Mouse (Mus musculus) testis, adult 2 months (tissue): ENCODE results near the gene Sphk2. TPM values are rescaled to one million over a fixed set of nuclear protein-coding genes. Genes with fewer than 3 reads are reported as not detected.

Experiments used
- H3K27ac ChIP-seq: fragments of 200-500 bp; 2 replicates; pipeline ENCODE4 v1.5.1; 2012; ENCODE audit warnings: low read depth, low read length; ENCODE audit not compliant: control insufficient read depth, insufficient read depth
- H3K27me3 ChIP-seq: fragments of 200-500 bp; 2 replicates; pipeline ENCODE4 v1.6.1; 2012; ENCODE audit warnings: mild to moderate bottlenecking, low read length, moderate library complexity; ENCODE audit not compliant: control insufficient read depth, insufficient read depth
- H3K36me3 ChIP-seq: fragments of 200-500 bp; 2 replicates; pipeline ENCODE4 v1.6.1; 2012; ENCODE audit warnings: mild to moderate bottlenecking, low read length; ENCODE audit not compliant: control insufficient read depth, insufficient read depth
- H3K4me1 ChIP-seq: fragments of 200-500 bp; 2 replicates; pipeline ENCODE4 v1.6.1; 2012; ENCODE audit warnings: low read length; ENCODE audit not compliant: control insufficient read depth, insufficient read depth
- H3K4me3 ChIP-seq: fragments of 200-500 bp; 2 replicates; pipeline ENCODE4 v1.5.1; 2012; ENCODE audit warnings: low read depth, mild to moderate bottlenecking, low read length, moderate library complexity, mixed read lengths; ENCODE audit not compliant: control insufficient read depth
- CTCF ChIP-seq: fragments of 200-500 bp; IDR thresholded peaks from 2 replicates; pipeline ENCODE4 v1.5.1; 2012; ENCODE audit warnings: low read depth, mild to moderate bottlenecking, inconsistent platforms, low read length, moderate library complexity; ENCODE audit not compliant: control insufficient read depth, insufficient read depth, insufficient replicate concordance
- POLR2A ChIP-seq: fragments of 200-500 bp; IDR thresholded peaks from 2 replicates; pipeline ENCODE4 v1.6.1; 2012; ENCODE audit warnings: low read depth, mild to moderate bottlenecking, inconsistent platforms, low read length, moderate library complexity; ENCODE audit not compliant: control insufficient read depth
- polyA plus RNA-seq: library from polyadenylated mRNA; depleted of rRNA; stranded (reverse); fragments of >200 nt; gene quantifications from 2 replicates; pipeline ENCODE4 v1.2.3, GENCODE M21; 2012

Sphk2 gene
- polyA plus RNA-seq, 1 experiment: 33.4 TPM

DNA sequence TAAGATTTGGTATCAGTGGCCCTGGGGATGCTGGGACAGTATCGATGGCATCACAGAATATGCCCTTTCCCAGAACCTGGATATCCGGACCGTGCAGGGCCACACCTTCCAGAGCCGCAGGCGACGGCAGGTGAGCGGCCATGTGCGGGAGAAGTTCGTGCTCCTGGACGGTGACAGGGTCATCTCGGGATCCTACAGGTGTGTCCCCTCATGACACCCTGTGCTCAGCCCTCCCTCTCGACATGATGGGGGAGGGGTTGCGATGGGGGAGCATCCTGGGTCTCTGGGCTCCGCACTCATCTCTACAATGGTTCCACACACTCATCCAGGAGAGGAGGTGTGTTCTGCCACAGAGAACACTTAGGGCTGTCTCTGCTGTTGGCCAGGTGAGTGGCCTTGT, 6.0 kb upstream of the Sphk2 start:
- H3K36me3 ChIP-seq: no peaks in the 10 kb centered on the region
- peak overlapping the region; percentile 80 for H3K4me3 ChIP-seq
- no peaks in the 10 kb centered on the region for H3K27me3 ChIP-seq
- H3K27ac ChIP-seq: no peak overlapping the region
- TF ChIP-seq POLR2A: no peak
- peaks cover 6% of the 10 kb centered on the region for H3K4me1 ChIP-seq

DNA sequence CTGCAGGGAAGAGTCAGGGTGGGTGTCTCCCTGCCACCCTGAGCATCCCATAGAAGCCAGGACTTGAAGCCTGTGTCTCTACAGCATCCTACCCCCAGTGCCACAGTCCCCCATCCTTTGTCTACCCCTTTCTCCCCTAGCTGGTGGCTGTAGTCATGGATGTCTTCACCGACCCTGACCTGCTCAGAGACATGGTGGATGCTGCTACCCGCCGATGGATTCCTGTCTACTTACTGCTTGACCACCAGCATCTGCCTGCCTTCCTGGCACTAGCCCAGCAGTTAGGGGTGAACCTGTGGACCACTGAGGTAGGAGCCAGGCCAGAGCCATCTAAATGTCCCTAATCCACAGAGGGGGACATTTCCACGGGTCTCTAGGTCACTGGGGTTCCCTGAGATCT, 5.5 kb upstream of the Sphk2 start:
- Histone ChIP-seq H3K36me3 (no peaks in the 10 kb centered on the region), H3K4me3 (peak overlapping the region; percentile 80), H3K4me1 (peaks cover 6% of the 10 kb centered on the region), H3K27ac (no peak overlapping the region), H3K27me3 (no peaks in the 10 kb centered on the region)
- TF ChIP-seq POLR2A (no peak), CTCF (no peak)

DNA sequence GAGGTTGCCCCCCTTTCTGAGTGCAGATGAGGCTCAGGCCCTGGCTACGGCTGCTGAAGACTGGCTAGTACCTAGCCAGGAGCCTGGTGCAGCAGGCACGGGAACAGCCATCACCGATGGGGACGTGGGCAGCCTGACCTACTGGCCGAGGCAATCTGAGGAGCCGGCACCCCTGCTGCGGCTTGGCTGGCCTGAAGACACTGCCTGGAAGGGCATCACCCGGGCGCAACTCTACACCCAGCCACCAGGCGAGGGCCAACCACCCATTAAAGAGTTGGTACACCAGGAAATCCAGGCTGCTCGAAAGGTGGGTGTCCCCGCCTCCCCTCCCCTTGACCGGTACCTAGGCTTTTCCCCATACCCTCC, 4.5 kb upstream of the Sphk2 start:
- peak overlapping the region; percentile 80 for H3K4me3 ChIP-seq
- no peak overlapping the region for H3K27ac ChIP-seq
- H3K36me3 ChIP-seq: no peaks in the 10 kb centered on the region
- TF ChIP-seq CTCF (no peak), POLR2A (no peak; the same call in 1 of the 2 replicates)
- H3K4me1 ChIP-seq: peaks cover 6% of the 10 kb centered on the region
- no peaks in the 10 kb centered on the region for H3K27me3 ChIP-seq

DNA sequence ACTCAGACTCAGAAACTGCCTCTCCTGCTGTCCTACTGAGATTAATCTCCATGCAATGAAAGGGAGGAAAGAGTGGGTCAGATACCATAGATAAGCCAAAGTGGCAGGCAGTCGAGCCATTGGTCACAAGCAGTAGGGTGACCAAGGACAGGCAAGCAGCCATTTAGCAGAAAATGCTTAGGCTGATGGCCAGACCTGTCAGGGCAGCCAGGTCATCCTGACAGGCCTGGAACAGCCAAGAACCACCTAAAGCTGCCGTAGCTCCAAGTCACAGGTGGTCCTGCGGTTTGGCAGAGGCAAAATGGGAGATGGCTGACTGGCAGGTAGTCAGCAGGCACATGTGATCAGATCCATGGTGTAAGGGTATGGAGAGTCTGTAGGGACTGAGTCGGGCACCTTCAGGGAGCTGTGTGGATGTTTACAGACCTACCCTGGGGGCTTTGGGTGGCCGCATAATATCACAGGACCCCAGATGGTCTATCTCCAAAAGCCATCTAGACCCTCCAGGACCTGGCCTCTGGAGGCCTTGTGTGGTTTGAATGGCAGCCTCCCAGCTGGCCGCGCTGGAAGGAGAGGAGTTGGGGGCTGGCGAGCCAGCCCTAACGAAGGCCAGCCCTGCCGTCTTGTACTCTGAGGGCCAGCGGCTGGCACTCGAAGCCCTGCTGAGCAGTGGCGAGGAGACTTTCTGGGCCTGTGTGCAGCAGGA, 4.0 kb upstream of the Sphk2 start:
- H3K27ac ChIP-seq: no peak overlapping the region
- H3K4me3 ChIP-seq: peak overlapping the region; percentile 80
- no peaks in the 10 kb centered on the region for H3K36me3 ChIP-seq

DNA sequence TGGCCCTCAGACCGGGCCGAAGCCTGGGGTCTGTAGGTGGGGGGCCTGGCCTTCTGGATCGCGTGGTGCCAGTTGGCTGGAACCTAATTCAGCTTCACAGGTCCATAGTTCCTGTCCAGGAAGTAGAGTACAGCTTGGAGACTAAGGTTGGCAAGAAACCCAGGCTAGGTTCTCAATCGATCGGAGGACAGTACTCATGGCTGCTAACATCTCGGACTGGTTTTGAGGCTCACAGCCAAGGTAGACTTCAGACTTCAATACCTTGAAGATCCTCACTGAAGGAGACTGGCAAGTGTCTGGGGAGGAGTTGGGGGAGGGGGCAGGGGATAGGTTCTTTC, 3.4 kb upstream of the Sphk2 start:
- Histone ChIP-seq H3K27ac (no peak overlapping the region), H3K36me3 (no peaks in the 10 kb centered on the region), H3K27me3 (no peaks in the 10 kb centered on the region), H3K4me3 (no peak overlapping the region), H3K4me1 (peaks cover 8% of the 10 kb centered on the region)
- TF ChIP-seq POLR2A: no peak
- no peak for TF ChIP-seq CTCF

More for the DNA sequence above, 4.0 kb upstream of the Sphk2 start:
- TF ChIP-seq CTCF (no peak), POLR2A (no peak)
- Histone ChIP-seq H3K4me1 (peaks cover 8% of the 10 kb centered on the region), H3K27me3 (no peaks in the 10 kb centered on the region)

DNA sequence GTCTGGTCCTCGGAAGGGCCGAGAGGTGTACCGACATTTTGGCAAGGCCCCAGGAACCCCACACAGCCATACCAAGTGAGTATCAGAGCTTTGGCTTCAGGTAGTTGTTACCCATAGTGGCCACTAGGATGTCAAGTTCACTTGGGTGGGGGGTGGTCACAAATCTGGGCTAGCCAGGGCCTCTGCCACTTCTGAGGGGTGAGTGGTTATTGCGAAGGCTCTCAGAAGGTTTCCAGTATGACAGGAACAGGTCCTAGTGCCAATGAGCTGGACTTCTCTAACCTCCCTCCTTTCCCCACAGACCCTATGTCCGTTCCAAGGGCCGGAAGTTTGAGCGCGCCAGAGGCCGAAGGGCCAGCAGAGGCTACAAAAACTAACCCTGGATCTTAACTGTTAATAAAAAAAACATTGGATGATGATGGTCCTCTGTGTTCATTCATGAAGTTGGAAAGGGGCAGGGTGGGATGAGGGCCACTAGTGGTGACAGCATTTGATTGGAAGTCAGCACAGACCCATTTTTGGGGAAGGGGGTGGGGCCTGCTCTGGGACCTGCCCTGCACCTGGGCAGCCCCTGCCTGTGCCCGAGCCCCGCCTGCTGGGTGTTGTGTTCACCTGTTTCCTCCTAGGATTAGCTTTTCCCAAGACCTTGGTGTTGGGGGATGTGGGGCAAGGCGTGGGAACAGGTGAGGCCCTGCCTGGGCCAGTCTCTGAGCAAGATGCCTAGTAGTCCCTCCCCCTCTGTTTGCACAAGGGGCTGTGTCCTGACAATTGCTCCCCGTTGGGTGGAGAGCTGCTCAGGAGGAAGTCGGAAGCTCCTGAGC, 2.8 kb upstream of the Sphk2 start, which contains the start of gene Fam83e:
Gene Fam83e (plus strand): TSS at position 800 of the 821 bp plus-strand sequence.
- H3K27ac ChIP-seq: no peak within 1 kb of the TSS
- H3K36me3 ChIP-seq: no peaks in the 10 kb centered on the region
- H3K4me1 ChIP-seq: peaks cover 7% of the 10 kb centered on the region
- peak within 1 kb of the TSS; percentile 29; the same call in 1 of the 2 replicates for H3K4me3 ChIP-seq
- TF ChIP-seq CTCF (no peak), POLR2A (no peak)
- no peaks in the 10 kb centered on the region for H3K27me3 ChIP-seq

DNA sequence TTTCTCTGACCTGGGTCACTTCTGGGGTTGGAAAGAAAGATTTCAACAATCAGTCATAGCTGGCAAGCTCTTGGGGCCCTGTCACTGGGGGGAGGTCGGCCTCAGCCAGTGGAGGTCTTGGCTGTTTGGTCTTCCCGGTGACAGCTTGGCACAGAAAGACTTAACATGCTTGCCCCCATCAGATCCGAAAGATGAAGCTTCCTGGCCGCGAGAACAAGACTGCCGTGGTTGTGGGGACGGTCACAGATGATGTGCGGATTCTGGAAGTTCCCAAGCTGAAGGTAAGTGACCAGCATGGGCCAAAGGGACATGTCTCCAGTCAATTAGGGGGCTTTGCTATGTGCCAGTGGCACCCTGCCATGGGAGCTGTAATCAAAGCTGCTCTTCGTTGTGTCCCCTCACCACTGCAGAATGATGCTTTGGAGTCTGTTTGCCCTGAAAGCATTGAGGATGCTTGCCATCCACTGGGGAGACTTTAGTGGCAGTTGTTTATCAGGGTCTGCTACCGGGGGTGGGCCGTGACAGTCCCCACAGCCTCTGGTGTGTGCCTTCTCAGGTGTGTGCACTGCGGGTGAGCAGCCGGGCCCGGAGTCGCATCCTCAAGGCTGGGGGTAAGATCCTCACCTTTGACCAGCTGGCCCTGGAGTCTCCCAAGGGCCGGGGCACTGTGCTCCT, 2.1 kb upstream of the Sphk2 start:
- Histone ChIP-seq H3K4me3 (no peak overlapping the region), H3K4me1 (peaks cover 9% of the 10 kb centered on the region), H3K27ac (no peak overlapping the region), H3K36me3 (no peaks in the 10 kb centered on the region), H3K27me3 (no peaks in the 10 kb centered on the region)
- TF ChIP-seq CTCF (no peak), POLR2A (no peak)
